Mouse (Mus musculus) neural tube, embryonic 14.5 days (tissue): ENCODE measurements around the gene Ddx51. TPM values are rescaled to one million over a fixed set of nuclear protein-coding genes. Genes with fewer than 3 reads are reported as not detected.
A peak's percentile ranks its signal among the peaks of the same experiment; 100 is the strongest.

Experiments
- ATAC-seq: fragments of 200-750 bp; cut with Nextera tagmentation; 2 replicates; pipeline ENCODE4 v1.8.0; 2017; ENCODE audit warnings: low read depth, mild to moderate bottlenecking, moderate TSS enrichment, moderate library complexity
- H3K27ac ChIP-seq: fragments of 300-500 bp; sonication (generic); 2 replicates; pipeline ENCODE4 v1.5.1; 2014; ENCODE audit warnings: low read depth, mild to moderate bottlenecking, control low read depth, low read length, moderate library complexity, mixed read lengths
- H3K27me3 ChIP-seq: fragments of 300-500 bp; sonication (generic); 2 replicates; pipeline ENCODE4 v1.6.1; 2014; ENCODE audit warnings: low read length; ENCODE audit not compliant: control insufficient read depth, insufficient read depth
- H3K36me3 ChIP-seq: fragments of 300-500 bp; sonication (generic); 2 replicates; pipeline ENCODE4 v1.6.1; 2014; ENCODE audit warnings: low read length, mixed read lengths; ENCODE audit not compliant: control insufficient read depth, insufficient read depth
- H3K4me1 ChIP-seq: fragments of 300-500 bp; sonication (generic); 2 replicates; pipeline ENCODE4 v1.6.1; 2014; ENCODE audit warnings: low read length; ENCODE audit not compliant: control insufficient read depth, insufficient read depth
- H3K4me2 ChIP-seq: fragments of 300-500 bp; sonication (generic); 2 replicates; pipeline ENCODE4 v1.6.1; 2014; ENCODE audit warnings: mild to moderate bottlenecking, low read depth, low read length, control low read depth
- H3K4me3 ChIP-seq: fragments of 300-500 bp; sonication (generic); 2 replicates; pipeline ENCODE4 v1.5.1; 2014; ENCODE audit warnings: low read depth, low read length, control low read depth, mixed read lengths
- H3K9ac ChIP-seq: fragments of 300-500 bp; sonication (generic); replicated peaks from 2 replicates; pipeline ENCODE4 v1.6.1; 2014; ENCODE audit warnings: low read depth, mild to moderate bottlenecking, control low read depth, low read length, mixed read lengths
- H3K9me3 ChIP-seq: fragments of 300-500 bp; sonication (generic); 2 replicates; pipeline ENCODE4 v1.6.1; 2016; ENCODE audit warnings: low read length; ENCODE audit not compliant: control insufficient read depth
- WGBS: fragments of 180-500 bp; shearing (Covaris S2); extraction: QIAGEN DNeasy Blood & Tissue Kit; methylation state at CpG from one replicate; pipeline ENCODE4 v1.1.7; 2014; 5-methylcytosine and 5-hydroxymethylcytosine counted together
- polyA plus RNA-seq: library from polyadenylated mRNA; unstranded; fragments of >200 nt; fragmentation: Nextera tagmentation; extraction: Ambion mirVana; gene quantifications from 2 replicates; pipeline ENCODE4 v1.2.1, GENCODE M21; 2014

Ddx51 gene
- polyA plus RNA-seq = 15.0 and 16.4 TPM in 2 replicates

DNA sequence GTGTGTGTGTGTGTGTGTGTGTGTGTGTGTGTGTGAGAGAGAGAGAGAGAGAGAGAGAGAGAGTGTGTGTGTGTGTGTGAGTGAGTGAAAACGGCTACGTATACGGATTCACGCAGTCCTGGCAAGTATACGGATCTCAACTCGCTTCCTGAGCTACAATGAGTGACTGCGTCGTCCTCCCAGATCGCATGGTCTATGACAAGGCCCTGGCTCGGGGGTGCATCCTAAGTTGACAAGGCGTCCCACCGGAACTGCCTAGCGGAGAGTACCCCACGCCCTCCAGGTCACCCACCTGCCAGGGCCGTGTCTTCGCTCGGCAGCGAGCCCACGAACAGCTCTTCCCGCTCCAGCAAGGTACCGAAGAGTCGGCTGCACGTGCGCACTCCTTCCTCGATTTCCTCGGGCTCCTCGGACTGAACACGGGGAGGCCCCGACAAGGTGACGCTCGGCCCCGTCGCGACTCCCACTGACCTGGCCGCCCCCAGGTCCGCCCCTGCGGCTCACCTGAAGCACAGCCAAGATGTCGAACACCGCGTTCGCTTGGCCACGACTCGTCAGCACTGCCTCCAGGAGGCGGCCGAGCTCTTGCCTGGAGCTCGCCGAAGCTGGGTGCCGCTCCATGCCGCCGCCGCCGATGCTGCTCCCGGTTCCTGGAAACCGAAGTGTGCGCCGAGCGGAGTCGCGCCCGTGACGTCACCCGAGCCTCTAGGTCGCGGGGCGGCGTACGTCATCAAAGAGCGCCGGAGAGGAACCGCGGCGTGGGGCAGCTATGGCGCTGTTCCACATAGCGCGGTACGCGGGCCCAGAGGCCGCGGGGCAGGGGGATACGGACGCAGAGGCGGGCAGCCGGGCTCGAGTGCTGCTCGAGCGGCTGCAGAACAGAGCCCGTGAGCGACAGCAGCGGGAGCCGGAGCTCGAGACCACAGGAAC is at the start of gene Ddx51, which contains the start of gene Noc4l:
TSS of gene Ddx51 (plus strand) at position 733 of the 930 bp plus-strand sequence.
TSS of gene Noc4l (minus strand) at position 699 of the 930 bp plus-strand sequence.
- no peaks in the 10 kb centered on the region for H3K9me3 ChIP-seq
- H3K27ac ChIP-seq = 0 out of 2 replicates have a peak within 1 kb of the TSS, but pooled peaks have one; percentile 34

DNA sequence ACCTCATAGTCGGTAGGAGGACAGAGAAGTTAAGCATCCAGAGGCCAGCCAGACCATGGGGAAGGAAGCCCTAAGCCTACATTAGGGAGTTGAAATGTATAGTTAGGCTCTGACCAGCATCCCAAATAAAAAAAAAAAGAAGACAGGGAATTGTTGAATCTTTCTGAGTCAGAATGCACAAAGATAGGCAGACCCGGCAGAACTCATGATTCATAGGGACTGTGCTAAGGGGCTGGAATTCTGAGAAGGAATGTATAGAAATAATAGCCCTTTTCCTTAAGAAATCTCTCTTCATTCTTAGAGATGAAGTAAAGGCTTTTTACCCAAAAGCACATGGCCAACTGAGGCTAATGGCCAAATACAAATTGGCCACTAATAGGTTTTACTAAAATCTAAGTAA is 48.9 kb upstream of the Ddx51 start:
- no peak overlapping the region for H3K4me3 ChIP-seq
- 94% methylated on average over 2 of the region's 2 CpGs for WGBS
- H3K36me3 ChIP-seq = no peaks in the 10 kb centered on the region
- no peaks in the 10 kb centered on the region for H3K4me1 ChIP-seq
- no peak overlapping the region for H3K4me2 ChIP-seq
- no peak overlapping the region for H3K27ac ChIP-seq
- no peak overlapping the region for H3K9ac ChIP-seq
- H3K9me3 ChIP-seq = no peaks in the 10 kb centered on the region
- H3K27me3 ChIP-seq = no peaks in the 10 kb centered on the region
- ATAC-seq = no peak

More for the DNA sequence above, at the start of gene Ddx51, which contains the start of gene Noc4l:
- H3K36me3 ChIP-seq = peaks cover 58% of the 10 kb centered on the region
- peak; percentile 90 for ATAC-seq
- peak within 1 kb of the TSS; percentile 89 for H3K4me2 ChIP-seq
- H3K4me3 ChIP-seq = peak within 1 kb of the TSS; percentile 79
- H3K27me3 ChIP-seq = no peaks in the 10 kb centered on the region
- peak within 1 kb of the TSS; percentile 70 for H3K9ac ChIP-seq
- H3K4me1 ChIP-seq = peaks cover 9% of the 10 kb centered on the region
- WGBS = under 1% methylated on average over 89 of the region's 91 CpGs

DNA sequence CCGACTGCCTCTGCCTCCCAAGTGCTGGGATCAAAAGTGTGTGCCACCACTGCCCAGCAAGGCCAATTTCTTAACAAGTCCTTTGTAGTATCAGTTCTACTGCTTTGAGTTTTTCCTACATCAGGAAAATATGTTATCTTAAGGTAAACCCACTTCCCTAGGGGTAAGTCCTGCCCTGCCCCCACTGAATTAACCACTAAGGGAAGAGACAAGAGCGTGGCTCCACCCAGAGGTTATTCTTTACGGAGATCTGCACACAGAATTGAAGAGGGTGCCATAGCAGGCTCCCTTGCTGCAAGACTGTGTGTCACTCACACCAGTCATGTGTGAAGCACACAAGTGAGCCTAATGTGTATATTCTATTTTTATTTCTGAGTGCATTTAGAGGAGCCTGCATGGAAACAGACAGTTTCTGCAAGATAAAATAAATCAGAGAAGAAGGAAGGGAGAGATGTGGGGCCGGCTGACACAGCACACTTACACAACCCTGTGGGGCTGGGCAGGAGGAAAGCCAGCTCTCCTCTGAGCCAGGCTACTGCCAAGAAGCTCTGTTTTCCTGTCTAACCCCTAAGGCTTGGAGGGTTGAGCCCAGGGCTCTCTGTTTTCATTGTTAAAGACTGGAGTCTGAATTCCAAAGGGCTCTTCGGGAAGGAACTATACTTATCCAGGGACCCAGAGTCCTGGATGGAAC is 47.6 kb upstream of the Ddx51 start:
- H3K9ac ChIP-seq = no peak overlapping the region

GRCm38 (mm10) chr5:110607767-110608166 is 45.5 kb upstream of the Ddx51 start:
- 60% methylated on average over 3 of the region's 3 CpGs for WGBS
- H3K36me3 ChIP-seq = no peaks in the 10 kb centered on the region

More for the DNA sequence above, 47.6 kb upstream of the Ddx51 start:
- Histone ChIP-seq H3K27me3 (no peaks in the 10 kb centered on the region), H3K4me1 (no peaks in the 10 kb centered on the region), H3K36me3 (no peaks in the 10 kb centered on the region), H3K4me2 (no peak overlapping the region), H3K9me3 (no peaks in the 10 kb centered on the region), H3K27ac (no peak overlapping the region), H3K4me3 (no peak overlapping the region)
- ATAC-seq = no peak
- WGBS = 63% methylated on average over 5 of the region's 5 CpGs

GRCm38 (mm10) chr5:110608336-110608735 is 44.9 kb upstream of the Ddx51 start:
- Histone ChIP-seq H3K4me1 (no peaks in the 10 kb centered on the region), H3K27me3 (no peaks in the 10 kb centered on the region), H3K9ac (no peak overlapping the region), H3K36me3 (no peaks in the 10 kb centered on the region), H3K9me3 (no peaks in the 10 kb centered on the region), H3K4me2 (no peak overlapping the region), H3K27ac (no peak overlapping the region), H3K4me3 (no peak overlapping the region)
- 85% methylated on average over 6 of the region's 6 CpGs for WGBS
- ATAC-seq = no peak

More at GRCm38 (mm10) chr5:110607767-110608166, 45.5 kb upstream of the Ddx51 start:
- ATAC-seq = no peak
- Histone ChIP-seq H3K9me3 (no peaks in the 10 kb centered on the region), H3K4me1 (no peaks in the 10 kb centered on the region), H3K27ac (no peak overlapping the region), H3K27me3 (no peaks in the 10 kb centered on the region), H3K4me3 (no peak overlapping the region), H3K4me2 (no peak overlapping the region), H3K9ac (no peak overlapping the region)

- no peaks in the 10 kb centered on the region for H3K4me1 ChIP-seq
- ATAC-seq = no peak
- H3K27ac ChIP-seq = no peak overlapping the region
- H3K9me3 ChIP-seq = no peaks in the 10 kb centered on the region
- H3K4me2 ChIP-seq = no peak overlapping the region
- 61% methylated on average over 8 of the region's 8 CpGs for WGBS
- no peaks in the 10 kb centered on the region for H3K36me3 ChIP-seq
- H3K9ac ChIP-seq = no peak overlapping the region
- no peaks in the 10 kb centered on the region for H3K27me3 ChIP-seq
- H3K4me3 ChIP-seq = no peak overlapping the region
Measured at GRCm38 (mm10) chr5:110608941-110609340, 44.3 kb upstream of the Ddx51 start.

DNA sequence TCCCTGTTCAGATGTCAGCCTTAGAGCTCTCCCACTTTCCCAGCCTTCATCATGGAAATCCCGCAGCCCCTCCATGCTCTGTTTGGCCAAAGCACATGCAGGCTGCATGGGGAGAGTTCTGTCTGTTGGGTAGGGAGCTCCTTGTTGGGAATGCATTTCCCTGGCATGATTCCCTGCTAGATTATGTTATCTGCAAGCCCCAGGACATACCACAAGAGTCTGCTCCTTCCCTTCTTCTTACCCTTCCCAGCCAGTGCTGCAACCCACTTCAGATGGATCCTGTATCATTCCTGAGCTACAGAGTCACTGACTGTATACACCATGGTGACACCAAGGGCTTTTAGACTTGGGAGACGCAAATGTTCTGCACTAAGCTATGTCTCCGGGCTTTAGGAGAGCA is 43.8 kb upstream of the Ddx51 start:
- H3K27ac ChIP-seq = no peak overlapping the region
- no peaks in the 10 kb centered on the region for H3K9me3 ChIP-seq
- H3K9ac ChIP-seq = no peak overlapping the region
- no peaks in the 10 kb centered on the region for H3K27me3 ChIP-seq
- no peak for ATAC-seq
- 90% methylated on average over 3 of the region's 3 CpGs for WGBS
- H3K4me3 ChIP-seq = no peak overlapping the region
- H3K4me2 ChIP-seq = no peak overlapping the region
- no peaks in the 10 kb centered on the region for H3K36me3 ChIP-seq
- H3K4me1 ChIP-seq = no peaks in the 10 kb centered on the region

DNA sequence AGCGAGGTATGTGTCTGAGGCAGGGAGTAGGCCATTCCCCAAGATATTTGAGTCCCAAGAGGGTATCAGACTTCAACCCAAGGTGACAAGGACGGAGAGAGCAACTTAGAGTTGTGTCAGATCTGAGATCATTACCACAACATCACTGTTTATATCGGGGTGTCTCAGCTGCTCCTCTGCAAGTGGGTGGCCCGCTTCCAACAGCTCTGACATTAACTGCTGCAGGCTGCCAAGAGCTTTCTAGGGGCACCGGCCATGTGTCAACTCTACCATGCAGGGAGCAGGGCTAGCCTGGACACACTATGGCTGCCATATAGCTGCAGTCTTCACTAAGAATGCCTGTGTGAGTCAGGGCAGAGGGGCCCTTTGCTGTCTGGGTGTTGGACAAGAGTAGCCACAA is 43.4 kb upstream of the Ddx51 start:
- no peak for ATAC-seq
- no peak overlapping the region for H3K4me3 ChIP-seq
- WGBS = 74% methylated on average over 5 of the region's 5 CpGs

GRCm38 (mm10) chr5:110610484-110610883 is 42.8 kb upstream of the Ddx51 start:
- no peak overlapping the region for H3K27ac ChIP-seq
- H3K36me3 ChIP-seq = peaks cover 4% of the 10 kb centered on the region; the same call in 1 of the 2 replicates
- H3K4me1 ChIP-seq = no peaks in the 10 kb centered on the region
- no peaks in the 10 kb centered on the region for H3K27me3 ChIP-seq
- H3K9ac ChIP-seq = no peak overlapping the region
- 93% methylated on average over 7 of the region's 7 CpGs for WGBS
- H3K4me3 ChIP-seq = no peak overlapping the region
- no peak for ATAC-seq
- H3K9me3 ChIP-seq = no peaks in the 10 kb centered on the region
- no peak overlapping the region for H3K4me2 ChIP-seq

More for the DNA sequence above, 43.4 kb upstream of the Ddx51 start:
- H3K27me3 ChIP-seq = no peaks in the 10 kb centered on the region
- no peaks in the 10 kb centered on the region for H3K4me1 ChIP-seq
- no peak overlapping the region for H3K9ac ChIP-seq
- H3K9me3 ChIP-seq = no peaks in the 10 kb centered on the region
- H3K36me3 ChIP-seq = no peaks in the 10 kb centered on the region
- no peak overlapping the region for H3K27ac ChIP-seq
- H3K4me2 ChIP-seq = no peak overlapping the region
